Mouse (Mus musculus): ENCODE data around the gene Rsl1d1. TPM values are rescaled to one million over a fixed set of nuclear protein-coding genes. Genes with fewer than 3 reads are reported as not detected.
A peak's percentile ranks its signal among the peaks of the same experiment; 100 is the strongest.
"Not testable (repeated sequence)": the region's sequence is repeated elsewhere in the genome, so short reads cannot be mapped to it uniquely, and the experiment has no call there.

Gene Rsl1d1
- total RNA-seq, 2 experiments from 2014 or later, result 42.5 to 51.0 TPM

GRCm38 (mm10) chr16:11190150-11190549, 13.0 kb downstream of the Rsl1d1 start:
- Histone ChIP-seq H3K27ac (no peak overlapping the region), H3K4me3 (no peak overlapping the region)
- TF ChIP-seq CTCF (IDR thresholded peaks at IDR 0.05), result no peak
- peak; percentile 20 for DNase-seq
- intact Hi-C loops (cut with DNase I), result no loop called here

GRCm38 (mm10) chr16:11177404-11177803, 25.7 kb downstream of the Rsl1d1 start:
- no peak overlapping the region for H3K27ac ChIP-seq
- no peak for DNase-seq
- intact Hi-C loops (cut with DNase I), result loop anchor here (2.0 to 10.0 kb wide), 2 partner anchors 25 to 147 kb away; partner anchors contain the start of genes Rsl1d1 and Snx29
- no peak for TF ChIP-seq CTCF (IDR thresholded peaks at IDR 0.05)
- no peak overlapping the region for H3K4me3 ChIP-seq

DNA sequence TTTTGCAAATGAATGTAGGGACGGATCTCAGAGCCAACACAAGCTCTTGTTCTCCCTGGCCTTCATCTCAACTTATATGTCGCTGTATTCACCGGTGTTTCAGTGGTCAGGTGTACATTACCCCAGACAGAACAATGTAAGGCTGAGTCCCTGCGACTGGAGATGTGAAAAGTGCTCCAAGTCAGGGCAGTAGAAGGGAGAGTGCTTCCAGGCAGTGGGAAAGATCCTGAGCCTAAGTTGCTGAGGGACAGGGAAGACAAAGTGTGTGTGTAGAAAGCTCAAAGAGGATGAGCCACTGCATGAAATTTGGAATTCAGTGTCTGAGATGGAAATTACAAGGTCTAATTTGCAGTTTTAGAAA, 26.3 kb downstream of the Rsl1d1 start:
- no peak for DNase-seq
- H3K27ac ChIP-seq, result peak overlapping the region; percentile 97
- intact Hi-C loops (cut with DNase I), result loop anchor here (2.0 to 10.0 kb wide), 2 partner anchors 26 to 148 kb away; partner anchors contain the start of genes Rsl1d1 and Snx29
- TF ChIP-seq CTCF (IDR thresholded peaks at IDR 0.05), result no peak
- peak overlapping the region; percentile 100 for H3K4me3 ChIP-seq

- H3K4me3 ChIP-seq, result peak within 1 kb of the TSS; percentile 100
- TF ChIP-seq CTCF (IDR thresholded peaks at IDR 0.05), result no peak; the same call in none of the 2 replicates
- intact Hi-C loops (cut with DNase I), result loop anchor here (2.0 to 10.0 kb wide), 2 partner anchors 26 to 148 kb away; partner anchors contain the start of genes Rsl1d1 and Snx29
These were observed 26.8 kb downstream of the Rsl1d1 start, which contains the start of gene Zc3h7a for GRCm38 (mm10) chr16:11176208-11176883. Zc3h7a (minus strand) TSS chr16:11176393.

GRCm38 (mm10) chr16:11175489-11176207, 27.5 kb downstream of the Rsl1d1 start:
- peak; percentile 77 for DNase-seq
- Histone ChIP-seq H3K27ac (peak overlapping the region; percentile 97), H3K4me3 (peak overlapping the region; percentile 100)
- intact Hi-C loops (cut with DNase I), result loop anchor here (2.0 to 10.0 kb wide), 3 partner anchors 27 to 149 kb away; partner anchors contain the start of genes Rsl1d1 and Snx29
- TF ChIP-seq CTCF (IDR thresholded peaks at IDR 0.05), result no peak; the same call in 1 of the 2 replicates

More at GRCm38 (mm10) chr16:11176208-11176883, 26.8 kb downstream of the Rsl1d1 start, which contains the start of gene Zc3h7a:
- peak; percentile 96 for DNase-seq
- peak within 1 kb of the TSS; percentile 97 for H3K27ac ChIP-seq

DNA sequence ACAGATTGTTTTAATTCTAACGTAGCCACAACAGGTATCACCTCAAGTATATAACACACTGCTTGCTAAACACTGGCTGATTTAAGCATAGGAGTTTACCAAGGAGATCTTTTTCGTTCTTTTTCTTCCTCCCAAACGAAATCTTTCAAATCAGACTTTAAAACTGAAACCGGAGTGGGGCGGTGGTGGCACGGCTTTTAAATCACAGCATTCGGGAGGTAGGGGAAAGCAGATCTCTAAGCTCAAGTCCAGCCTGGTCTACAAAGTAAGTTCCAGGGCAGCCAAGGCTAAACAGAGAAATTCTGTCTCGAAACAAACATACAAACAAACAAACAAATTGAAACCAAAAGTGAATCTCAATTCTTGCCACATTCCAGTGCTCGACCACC, 28.0 kb downstream of the Rsl1d1 start:
- Histone ChIP-seq H3K4me3 (peak overlapping the region; percentile 100), H3K27ac (peak overlapping the region; percentile 97)
- TF ChIP-seq CTCF (IDR thresholded peaks at IDR 0.05), result no peak
- intact Hi-C loops (cut with DNase I), result loop anchor here (2.0 to 10.0 kb wide), 2 partner anchors 138 to 150 kb away; partner anchors contain the start of gene Snx29
- DNase-seq, result no peak

- H3K4me3 ChIP-seq, result peak overlapping the region; percentile 100
- peak; percentile 51 for DNase-seq
- intact Hi-C loops (cut with DNase I), result loop anchor here (2.0 to 10.0 kb wide), 2 partner anchors 138 to 150 kb away; partner anchors contain the start of gene Snx29
- TF ChIP-seq CTCF (IDR thresholded peaks at IDR 0.05), result peak; percentile 63
- peak overlapping the region; percentile 97 for H3K27ac ChIP-seq
These were observed 28.5 kb downstream of the Rsl1d1 start for GRCm38 (mm10) chr16:11174671-11175081.

DNA sequence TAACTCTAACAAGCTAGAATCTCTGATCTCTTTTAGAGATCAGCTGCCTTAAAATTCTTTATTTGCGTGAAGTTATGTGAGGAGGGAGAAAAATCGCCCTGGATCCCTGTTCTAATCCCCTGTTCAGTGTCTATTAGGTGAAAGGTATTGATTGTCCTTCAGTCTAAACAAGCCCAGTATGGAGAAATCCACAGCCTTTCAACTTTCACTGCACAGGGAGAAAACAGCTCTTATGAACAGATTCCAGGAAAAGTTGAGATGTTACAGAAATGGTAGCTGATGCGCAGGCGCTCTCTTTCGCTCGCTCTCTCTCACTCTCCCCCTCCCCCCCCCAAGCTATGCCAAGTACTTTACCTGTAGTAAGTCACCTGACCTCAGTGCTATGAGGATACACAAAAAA, 31.5 kb downstream of the Rsl1d1 start:
- intact Hi-C loops (cut with DNase I), result loop anchor here (2.0 to 10.0 kb wide), 2 partner anchors 153 to 291 kb away; partner anchors contain the start of gene Snx29
- TF ChIP-seq CTCF (IDR thresholded peaks at IDR 0.05), result no peak
- no peak overlapping the region for H3K4me3 ChIP-seq
- no peak overlapping the region for H3K27ac ChIP-seq
- DNase-seq, result no peak

DNA sequence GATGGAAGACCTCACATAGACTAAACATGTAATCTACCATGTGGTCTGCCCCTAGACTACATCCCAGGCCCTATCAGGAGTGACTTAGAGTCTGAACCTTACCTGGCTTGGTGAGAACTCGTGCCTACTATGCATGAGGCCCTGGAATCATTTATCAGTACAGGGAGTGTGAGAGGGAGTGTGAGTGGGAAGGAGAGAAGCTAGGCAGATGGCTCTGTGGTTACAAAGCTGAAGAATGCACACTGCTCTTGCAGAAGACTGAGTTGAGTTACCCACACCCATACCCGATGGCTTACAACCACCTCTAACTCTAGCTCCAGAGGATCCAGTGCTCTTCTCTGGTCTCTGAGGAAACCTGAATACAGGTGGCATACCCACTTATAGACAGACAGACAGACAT, 36.7 kb downstream of the Rsl1d1 start:
- no peak for TF ChIP-seq CTCF (IDR thresholded peaks at IDR 0.05)
- no peak for DNase-seq

DNA sequence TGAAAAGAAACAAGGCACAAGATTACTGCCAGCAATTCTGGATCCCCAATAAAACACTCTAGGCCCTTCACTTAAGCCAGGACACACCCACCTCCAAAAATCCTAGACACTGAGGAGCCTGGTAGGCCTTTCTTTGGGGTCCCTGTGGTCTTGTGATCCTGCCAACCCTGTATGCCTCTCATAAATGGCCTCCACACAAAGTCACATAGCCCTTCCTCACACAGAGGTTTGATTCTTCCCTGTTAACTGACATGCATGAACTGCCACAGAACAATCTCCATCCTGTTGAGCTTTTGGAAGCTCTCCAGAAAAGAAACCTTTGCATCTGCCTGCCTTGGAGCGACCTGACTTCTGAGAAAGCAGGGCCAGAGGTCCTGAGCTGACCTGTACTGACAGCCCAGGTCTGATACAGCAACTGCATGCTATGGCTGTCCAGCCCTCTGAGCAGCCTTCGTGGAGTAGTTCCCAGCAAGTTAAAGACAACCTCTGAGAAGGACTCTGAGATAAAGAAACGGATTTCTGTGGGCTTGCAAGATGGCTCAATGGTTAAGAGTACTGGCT, 38.4 kb downstream of the Rsl1d1 start:
- no peak overlapping the region; the same call in 1 of the 2 replicates for H3K27ac ChIP-seq
- TF ChIP-seq CTCF (IDR thresholded peaks at IDR 0.05), result no peak
- intact Hi-C loops (cut with DNase I), result no loop called here
- DNase-seq, result no peak
- H3K4me3 ChIP-seq, result no peak overlapping the region

More for the DNA sequence above, 36.7 kb downstream of the Rsl1d1 start:
- intact Hi-C loops (cut with DNase I), result no loop called here
- no peak overlapping the region for H3K4me3 ChIP-seq
- H3K27ac ChIP-seq, result no peak overlapping the region

DNA sequence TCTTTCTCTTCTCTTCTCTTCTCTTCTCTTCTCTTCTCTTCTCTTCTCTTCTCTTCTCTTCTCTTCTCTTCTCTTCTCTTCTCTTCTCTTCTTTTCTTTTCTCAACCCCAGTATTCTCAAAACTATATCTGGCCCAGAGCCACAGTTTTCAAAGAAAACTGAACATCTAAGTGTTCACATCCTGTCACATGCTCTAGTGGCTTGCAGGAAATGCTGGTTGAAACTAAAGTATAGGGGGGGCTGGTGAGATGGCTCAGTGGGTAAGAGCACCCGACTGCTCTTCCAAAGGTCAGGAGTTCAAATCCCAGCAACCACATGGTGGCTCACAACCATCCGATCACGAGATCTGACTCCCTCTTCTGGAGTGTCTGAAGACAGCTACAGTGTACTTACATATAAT, 45.4 kb downstream of the Rsl1d1 start:
- intact Hi-C loops (cut with DNase I); DNase-seq: not testable (repeated sequence)

DNA sequence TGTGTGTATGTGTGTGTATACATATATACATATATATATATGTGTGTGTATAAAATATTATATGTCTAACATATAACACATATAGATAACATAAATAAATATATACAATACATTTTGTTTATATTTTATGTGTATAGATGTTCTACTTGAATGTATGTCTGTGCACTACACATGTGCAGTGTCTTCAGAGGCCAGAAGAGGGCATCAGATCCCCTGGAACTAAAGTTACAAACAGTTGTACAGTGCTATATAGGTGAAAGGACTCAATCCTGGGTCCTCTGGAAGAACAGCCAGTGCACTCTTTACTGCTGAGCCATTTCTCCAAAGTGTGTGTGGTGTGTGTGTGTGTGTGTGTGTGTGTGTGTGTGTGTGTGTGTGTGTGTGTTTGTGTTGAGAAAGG, 48.6 kb downstream of the Rsl1d1 start:
- no peak overlapping the region for H3K4me3 ChIP-seq
- DNase-seq, result no peak
- TF ChIP-seq CTCF (IDR thresholded peaks at IDR 0.05), result peak; percentile 41
- H3K27ac ChIP-seq, result no peak overlapping the region
- intact Hi-C loops (cut with DNase I), result no loop called here

More for the DNA sequence above, 45.4 kb downstream of the Rsl1d1 start:
- not testable (repeated sequence) for H3K27ac ChIP-seq, H3K4me3 ChIP-seq

GRCm38 (mm10) chr16:11143706-11144483, 59.2 kb downstream of the Rsl1d1 start:
- H3K27ac ChIP-seq; H3K4me3 ChIP-seq; intact Hi-C loops (cut with DNase I): not testable (repeated sequence)
- DNase-seq, result peak; percentile 99
